In genomic region chr9:13510621-13511369, GRCm38 (mm10) we compare ENCODE assay signal across 8 mouse cellular contexts.
DNase-seq lines count a peak whose midpoint lies in the region; ATAC-seq and TF ChIP-seq lines count a peak whose summit lies in the region.

No protein-coding gene starts in this region.

- no peaks in the 10 kb centered on the region for H3K27me3 ChIP-seq in kidney, adult 2 months (replicated peaks; ENCODE audit: control insufficient read depth, insufficient read depth, low read length)
- no peaks in the 10 kb centered on the region for H3K27me3 ChIP-seq in kidney, embryonic 14.5 days (ENCODE audit: control insufficient read depth, insufficient read depth, low read length)
- H3K27me3 ChIP-seq in lung, postnatal 0 days (replicated peaks; ENCODE audit: insufficient read depth, low read length): no peaks in the 10 kb centered on the region
- no peaks in the 10 kb centered on the region for H3K27me3 ChIP-seq in forebrain, embryonic 13.5 days
- H3K27me3 ChIP-seq in intestine, embryonic 16.5 days (replicated peaks; ENCODE audit: control insufficient read depth, insufficient read depth, low read length): no peaks in the 10 kb centered on the region
- H3K27me3 ChIP-seq in midbrain, embryonic 10.5 days (ENCODE audit: low read depth, poor library complexity, severe bottlenecking): no peaks in the 10 kb centered on the region

- TF ChIP-seq EP300 in lung, postnatal 0 days (IDR thresholded peaks at IDR 0.05): peak; percentile 60

- no peak overlapping the region for H3K9ac ChIP-seq in kidney, embryonic 14.5 days (ENCODE audit: low read depth, low read length)
- H3K9ac ChIP-seq in lung, postnatal 0 days (replicated peaks; ENCODE audit: low read depth): no peak overlapping the region
- no peak overlapping the region for H3K9ac ChIP-seq in forebrain, embryonic 13.5 days
- H3K9ac ChIP-seq in intestine, embryonic 16.5 days (ENCODE audit: low read depth, low read length): no peak overlapping the region

- TF ChIP-seq POLR2A in kidney, adult 2 months (IDR thresholded peaks at IDR 0.05; ENCODE audit: low read depth, low read length): no peak

- no peak overlapping the region for H3K27ac ChIP-seq in kidney, adult 2 months (ENCODE audit: insufficient read depth, low read depth, low read length)
- H3K27ac ChIP-seq in kidney, embryonic 14.5 days (ENCODE audit: low read depth, low read length): no peak overlapping the region
- H3K27ac ChIP-seq in lung, postnatal 0 days (ENCODE audit: low read length): 0 out of 2 replicates have a peak overlapping the region, but pooled peaks have one; percentile 9
- H3K27ac ChIP-seq in forebrain, embryonic 13.5 days: no peak overlapping the region
- H3K27ac ChIP-seq in intestine, embryonic 16.5 days (ENCODE audit: low read length): no peak overlapping the region
- no peak overlapping the region for H3K27ac ChIP-seq in midbrain, embryonic 10.5 days (replicated peaks)

- DNase-seq in kidney, adult 2 months: peak; percentile 49
- DNase-seq in frontal cortex, adult 2 months (ENCODE audit: extremely low spot score in 1 of 2, low spot score in 1 of 2): peak; percentile 17 to 47
- DNase-seq in heart, postnatal 4 days: peak; percentile 45
- DNase-seq in lung, postnatal 0 days (ENCODE audit: low spot score): peak; percentile 82
- DNase-seq in midbrain, embryonic 10.5 days (ENCODE audit: low spot score): no peak

- H3K36me3 ChIP-seq in kidney, adult 2 months (ENCODE audit: control insufficient read depth, insufficient read depth, low read length): no peaks in the 10 kb centered on the region
- H3K36me3 ChIP-seq in kidney, embryonic 14.5 days (ENCODE audit: control insufficient read depth, insufficient read depth, low read length): no peaks in the 10 kb centered on the region
- no peaks in the 10 kb centered on the region for H3K36me3 ChIP-seq in lung, postnatal 0 days (ENCODE audit: insufficient read depth, low read length)
- no peaks in the 10 kb centered on the region for H3K36me3 ChIP-seq in forebrain, embryonic 13.5 days (ENCODE audit: poor library complexity, severe bottlenecking)
- no peaks in the 10 kb centered on the region for H3K36me3 ChIP-seq in intestine, embryonic 16.5 days (ENCODE audit: control insufficient read depth, insufficient read depth, low read length)
- H3K36me3 ChIP-seq in midbrain, embryonic 10.5 days: no peaks in the 10 kb centered on the region

- no peaks in the 10 kb centered on the region for H3K9me3 ChIP-seq in kidney, embryonic 14.5 days (ENCODE audit: control insufficient read depth, low read length)
- no peaks in the 10 kb centered on the region for H3K9me3 ChIP-seq in lung, postnatal 0 days (ENCODE audit: low read length)
- H3K9me3 ChIP-seq in forebrain, embryonic 13.5 days (replicated peaks): no peaks in the 10 kb centered on the region
- H3K9me3 ChIP-seq in intestine, embryonic 16.5 days (ENCODE audit: control insufficient read depth, low read length): no peaks in the 10 kb centered on the region
- no peaks in the 10 kb centered on the region for H3K9me3 ChIP-seq in midbrain, embryonic 10.5 days (replicated peaks)

- peak; percentile 36; the same call in 1 of the 2 replicates for TF ChIP-seq CTCF in kidney, adult 2 months (conservative IDR thresholded peaks at IDR 0.05; ENCODE audit: insufficient read depth, insufficient read length, low read depth, low read length)
- peak; percentile 58 for TF ChIP-seq CTCF in lung, postnatal 0 days (IDR thresholded peaks at IDR 0.05)

- no peak overlapping the region for H3K4me3 ChIP-seq in kidney, adult 2 months (ENCODE audit: insufficient read depth, low read depth, low read length)
- no peak overlapping the region for H3K4me3 ChIP-seq in kidney, embryonic 14.5 days (ENCODE audit: low read length)
- no peak overlapping the region for H3K4me3 ChIP-seq in lung, postnatal 0 days (ENCODE audit: low read depth, low read length)
- no peak overlapping the region for H3K4me3 ChIP-seq in forebrain, embryonic 13.5 days
- no peak overlapping the region for H3K4me3 ChIP-seq in intestine, embryonic 16.5 days (ENCODE audit: low read length)
- no peak overlapping the region for H3K4me3 ChIP-seq in midbrain, embryonic 10.5 days

- ATAC-seq in kidney, embryonic 14.5 days (ENCODE audit: low FRiP score, low TSS enrichment): no peak
- peak; percentile 74 for ATAC-seq in lung, postnatal 0 days
- ATAC-seq in forebrain, embryonic 13.5 days: no peak
- no peak for ATAC-seq in intestine, embryonic 16.5 days

- H3K4me1 ChIP-seq in kidney, adult 2 months (ENCODE audit: control insufficient read depth, insufficient read depth, low read length): no peaks in the 10 kb centered on the region
- peaks cover 26% of the 10 kb centered on the region for H3K4me1 ChIP-seq in kidney, embryonic 14.5 days (ENCODE audit: control insufficient read depth, insufficient read depth, low read length)
- H3K4me1 ChIP-seq in lung, postnatal 0 days (ENCODE audit: insufficient read depth, low read depth, low read length): peaks cover 5% of the 10 kb centered on the region; the same call in 1 of the 2 replicates
- no peaks in the 10 kb centered on the region for H3K4me1 ChIP-seq in forebrain, embryonic 13.5 days
- H3K4me1 ChIP-seq in intestine, embryonic 16.5 days (ENCODE audit: control insufficient read depth, insufficient read depth, low read length): no peaks in the 10 kb centered on the region
- H3K4me1 ChIP-seq in midbrain, embryonic 10.5 days: peaks cover 8% of the 10 kb centered on the region

- no peak overlapping the region for H3K4me2 ChIP-seq in kidney, embryonic 14.5 days (replicated peaks; ENCODE audit: low read depth, low read length)
- H3K4me2 ChIP-seq in lung, postnatal 0 days (replicated peaks; ENCODE audit: low read depth, low read length): no peak overlapping the region
- no peak overlapping the region for H3K4me2 ChIP-seq in forebrain, embryonic 13.5 days
- no peak overlapping the region for H3K4me2 ChIP-seq in intestine, embryonic 16.5 days (ENCODE audit: low read depth, low read length)

- 58% methylated on average over 5 of the region's 5 CpGs for WGBS in kidney, adult 2 months
- WGBS in kidney, embryonic 14.5 days: 61% methylated on average over 5 of the region's 5 CpGs
- 47% methylated on average over 5 of the region's 5 CpGs for WGBS in lung, postnatal 0 days
- 77% methylated on average over 5 of the region's 5 CpGs for WGBS in forebrain, embryonic 13.5 days
- 73% methylated on average over 5 of the region's 5 CpGs for WGBS in intestine, embryonic 16.5 days
- 78% methylated on average over 5 of the region's 5 CpGs for WGBS in midbrain, embryonic 10.5 days
